Mouse (Mus musculus) embryonic facial prominence, embryonic 15.5 days (tissue): ENCODE data around the gene Pcsk5. TPM values are rescaled to one million over a fixed set of nuclear protein-coding genes. Genes with fewer than 3 reads are reported as not detected.

Source experiments
- ATAC-seq: fragments of 200-750 bp; cut with Nextera tagmentation; 2 replicates; pipeline ENCODE4 v1.8.0; 2017; ENCODE audit warnings: low read depth, moderate TSS enrichment; ENCODE audit not compliant: insufficient number of reproducible peaks, low FRiP score, low TSS enrichment
- H3K27ac ChIP-seq: fragments of 300-500 bp; sonication (generic); replicated peaks from 2 replicates; pipeline ENCODE4 v1.5.1; 2015; ENCODE audit warnings: mild to moderate bottlenecking, inconsistent platforms
- H3K27me3 ChIP-seq: fragments of 300-500 bp; sonication (generic); 2 replicates; pipeline ENCODE4 v1.6.1; 2015; ENCODE audit warnings: inconsistent platforms
- H3K36me3 ChIP-seq: fragments of 300-500 bp; sonication (generic); 2 replicates; pipeline ENCODE4 v1.6.1; 2015; ENCODE audit warnings: mild to moderate bottlenecking, inconsistent platforms
- H3K4me1 ChIP-seq: fragments of 300-500 bp; sonication (generic); 2 replicates; pipeline ENCODE4 v1.6.1; 2015; ENCODE audit warnings: inconsistent platforms
- H3K4me2 ChIP-seq: fragments of 300-500 bp; sonication (generic); replicated peaks from 2 replicates; pipeline ENCODE4 v1.6.1; 2015; ENCODE audit warnings: mild to moderate bottlenecking, inconsistent platforms
- H3K4me3 ChIP-seq: fragments of 300-500 bp; sonication (generic); replicated peaks from 2 replicates; pipeline ENCODE4 v1.5.1; 2015; ENCODE audit warnings: mild to moderate bottlenecking, inconsistent platforms
- H3K9ac ChIP-seq: fragments of 300-500 bp; sonication (generic); 2 replicates; pipeline ENCODE4 v1.6.1; 2015; ENCODE audit warnings: inconsistent platforms
- H3K9me3 ChIP-seq: fragments of 300-500 bp; sonication (generic); replicated peaks from 2 replicates; pipeline ENCODE4 v1.6.1; 2016; ENCODE audit warnings: inconsistent platforms
- WGBS: fragments of 180-500 bp; shearing (Covaris S2); methylation state at CpG from one replicate; pipeline ENCODE4 v1.1.7; 2015; 5-methylcytosine and 5-hydroxymethylcytosine counted together
- polyA plus RNA-seq: library from polyadenylated mRNA; unstranded; fragments of >200 nt; fragmentation: Nextera tagmentation; extraction: Ambion mirVana; gene quantifications from 2 replicates; pipeline ENCODE4 v1.2.1, GENCODE M21; 2015

Pcsk5 gene
- polyA plus RNA-seq, 1 experiment from 2014 or later = 24.0 TPM

DNA sequence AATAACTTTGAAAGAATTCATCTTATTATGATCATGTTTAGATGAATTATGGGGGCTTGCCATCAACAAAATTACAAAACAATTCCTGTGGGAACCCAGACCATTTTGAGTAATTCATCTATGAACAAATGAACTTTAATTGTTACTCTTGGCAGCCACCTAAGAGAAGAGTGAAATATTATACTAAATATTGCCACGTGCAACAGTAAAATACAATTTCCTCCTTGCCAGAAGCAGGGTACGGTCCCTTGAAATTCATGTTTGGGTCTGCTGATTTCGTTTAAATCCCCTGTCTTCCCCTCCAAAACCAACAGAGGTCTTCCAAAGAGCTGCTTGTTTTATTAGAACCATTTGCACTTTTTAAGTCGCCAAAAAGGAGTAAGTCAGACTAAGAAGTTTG lies 221.8 kb downstream of the Pcsk5 start:
- H3K4me1 ChIP-seq = no peaks in the 10 kb centered on the region
- WGBS = 39% methylated on average over 4 of the region's 4 CpGs
- no peak overlapping the region for H3K9ac ChIP-seq
- H3K27ac ChIP-seq = no peak overlapping the region
- H3K4me3 ChIP-seq = no peak overlapping the region
- H3K27me3 ChIP-seq = no peaks in the 10 kb centered on the region
- H3K36me3 ChIP-seq = no peaks in the 10 kb centered on the region
- no peak for ATAC-seq
- no peaks in the 10 kb centered on the region for H3K9me3 ChIP-seq
- H3K4me2 ChIP-seq = no peak overlapping the region

DNA sequence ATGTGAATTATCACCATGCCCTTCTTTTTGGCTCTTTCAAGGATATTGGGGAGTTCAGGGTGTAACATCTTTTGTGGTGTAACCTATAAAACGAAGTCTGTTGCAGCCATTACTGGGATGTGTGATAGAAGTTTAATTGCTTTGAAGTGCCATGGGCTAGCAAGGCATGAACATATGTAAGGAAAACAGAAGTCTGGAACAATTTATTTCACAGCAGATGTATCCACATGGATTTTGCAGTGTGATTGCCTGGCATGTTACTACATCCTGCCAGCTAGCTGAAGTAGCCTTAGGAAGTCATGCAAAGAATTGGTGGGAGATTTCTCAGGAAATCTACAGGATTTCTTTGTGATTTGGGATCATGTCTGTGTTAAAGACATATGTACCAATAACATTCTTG lies 230.9 kb downstream of the Pcsk5 start:
- H3K27me3 ChIP-seq = no peaks in the 10 kb centered on the region
- ATAC-seq = no peak
- WGBS = 59% methylated on average over 1 of the region's 1 CpGs
- no peak overlapping the region for H3K9ac ChIP-seq
- no peaks in the 10 kb centered on the region for H3K9me3 ChIP-seq
- no peak overlapping the region for H3K4me3 ChIP-seq
- no peaks in the 10 kb centered on the region for H3K36me3 ChIP-seq
- H3K4me1 ChIP-seq = 0 out of 2 replicates have a peak, but pooled peaks cover 3% of the 10 kb centered on the region
- 0 out of 2 replicates have a peak overlapping the region, but pooled peaks have one; percentile 51 for H3K27ac ChIP-seq
- no peak overlapping the region for H3K4me2 ChIP-seq

- WGBS = 51% methylated on average over 2 of the region's 2 CpGs
- Histone ChIP-seq H3K9ac (no peak overlapping the region), H3K27ac (0 out of 2 replicates have a peak overlapping the region, but pooled peaks have one; percentile 51), H3K4me3 (no peak overlapping the region), H3K4me2 (no peak overlapping the region), H3K9me3 (no peaks in the 10 kb centered on the region), H3K36me3 (no peaks in the 10 kb centered on the region), H3K4me1 (0 out of 2 replicates have a peak, but pooled peaks cover 3% of the 10 kb centered on the region), H3K27me3 (no peaks in the 10 kb centered on the region)
- ATAC-seq = peak; percentile 60; the same call in 1 of the 2 replicates
Measured at GRCm38 (mm10) chr19:17606093-17606492, 231.3 kb downstream of the Pcsk5 start.

GRCm38 (mm10) chr19:17603322-17603721 lies 234.1 kb downstream of the Pcsk5 start:
- Histone ChIP-seq H3K4me3 (no peak overlapping the region), H3K36me3 (no peaks in the 10 kb centered on the region), H3K9me3 (no peaks in the 10 kb centered on the region), H3K9ac (no peak overlapping the region), H3K27ac (no peak overlapping the region), H3K4me1 (0 out of 2 replicates have a peak, but pooled peaks cover 3% of the 10 kb centered on the region), H3K4me2 (no peak overlapping the region), H3K27me3 (no peaks in the 10 kb centered on the region)
- WGBS = 56% methylated on average over 3 of the region's 3 CpGs
- ATAC-seq = no peak

DNA sequence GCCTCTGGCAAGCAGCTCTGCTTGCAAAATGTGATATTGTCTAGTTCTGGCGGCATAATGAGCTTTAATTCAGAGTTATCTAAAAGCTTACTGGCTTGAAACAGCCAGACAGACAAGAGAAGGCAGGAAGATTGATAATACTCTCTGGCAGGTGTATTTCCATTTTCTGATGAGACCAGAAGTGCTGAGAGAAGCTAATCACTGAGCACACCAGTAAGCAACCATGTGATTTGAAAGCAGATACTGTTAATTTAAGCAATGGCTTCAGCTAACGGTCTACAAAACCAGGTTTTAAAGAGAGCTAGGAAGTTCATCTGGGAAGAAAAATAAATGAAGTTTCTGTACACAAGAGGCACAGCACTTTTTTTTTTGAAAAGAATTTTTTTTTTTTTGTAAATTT lies 237.1 kb downstream of the Pcsk5 start:
- no peak for ATAC-seq
- Histone ChIP-seq H3K27me3 (no peaks in the 10 kb centered on the region), H3K4me2 (no peak overlapping the region), H3K9ac (no peak overlapping the region), H3K9me3 (no peaks in the 10 kb centered on the region), H3K27ac (no peak overlapping the region), H3K4me3 (no peak overlapping the region), H3K4me1 (no peaks in the 10 kb centered on the region), H3K36me3 (no peaks in the 10 kb centered on the region)
- 71% methylated on average over 2 of the region's 2 CpGs for WGBS

- Histone ChIP-seq H3K9ac (no peak overlapping the region), H3K27ac (no peak overlapping the region), H3K4me3 (no peak overlapping the region), H3K9me3 (no peaks in the 10 kb centered on the region), H3K4me1 (peaks cover 25% of the 10 kb centered on the region), H3K36me3 (no peaks in the 10 kb centered on the region), H3K27me3 (no peaks in the 10 kb centered on the region), H3K4me2 (no peak overlapping the region)
- WGBS = 16% methylated on average over 1 of the region's 1 CpGs
- ATAC-seq = no peak
Measured at GRCm38 (mm10) chr19:17592790-17593189, 244.6 kb downstream of the Pcsk5 start.

GRCm38 (mm10) chr19:17591335-17591734 lies 246.1 kb downstream of the Pcsk5 start:
- H3K4me1 ChIP-seq = peaks cover 25% of the 10 kb centered on the region
- no peak overlapping the region for H3K4me3 ChIP-seq
- no peak overlapping the region for H3K4me2 ChIP-seq
- H3K27me3 ChIP-seq = no peaks in the 10 kb centered on the region
- H3K36me3 ChIP-seq = no peaks in the 10 kb centered on the region
- peak overlapping the region; percentile 48; the same call in 1 of the 2 replicates for H3K27ac ChIP-seq
- H3K9ac ChIP-seq = no peak overlapping the region
- 28% methylated on average over 8 of the region's 8 CpGs for WGBS
- no peaks in the 10 kb centered on the region for H3K9me3 ChIP-seq
- peak; percentile 67 for ATAC-seq

- ATAC-seq = peak; percentile 65; the same call in 1 of the 2 replicates
- Histone ChIP-seq H3K9me3 (no peaks in the 10 kb centered on the region), H3K9ac (no peak overlapping the region), H3K27ac (peak overlapping the region; percentile 29), H3K4me3 (no peak overlapping the region), H3K4me1 (peaks cover 25% of the 10 kb centered on the region), H3K4me2 (no peak overlapping the region), H3K27me3 (no peaks in the 10 kb centered on the region), H3K36me3 (no peaks in the 10 kb centered on the region)
- 45% methylated on average over 1 of the region's 1 CpGs for whole genome bisulfite sequencing
Measured at GRCm38 (mm10) chr19:17590314-17590713, 247.1 kb downstream of the Pcsk5 start.

DNA sequence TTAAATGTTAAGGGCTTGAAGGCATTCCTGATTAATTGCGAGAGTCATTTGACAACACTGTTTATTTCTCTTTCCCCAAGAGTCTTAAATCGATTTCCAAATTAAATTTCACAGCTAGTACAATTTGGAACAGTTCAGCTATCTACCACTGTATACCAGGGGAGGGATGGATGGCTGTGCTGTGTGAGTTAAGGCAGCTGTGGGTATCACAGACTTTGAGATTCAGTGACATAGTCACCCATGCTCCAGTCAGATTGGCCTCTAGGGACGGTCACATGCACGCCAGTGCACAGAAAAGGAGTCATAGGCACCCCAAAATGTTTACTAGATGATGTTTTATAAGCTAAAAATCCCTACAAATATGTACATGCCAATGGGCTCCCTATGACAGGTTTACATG lies 260.0 kb downstream of the Pcsk5 start:
- H3K9me3 ChIP-seq = no peaks in the 10 kb centered on the region
- H3K9ac ChIP-seq = no peak overlapping the region
- 71% methylated on average over 4 of the region's 4 CpGs for WGBS
- H3K27me3 ChIP-seq = no peaks in the 10 kb centered on the region
- H3K4me1 ChIP-seq = no peaks in the 10 kb centered on the region
- no peak overlapping the region for H3K4me3 ChIP-seq
- ATAC-seq = no peak
- peaks cover 3% of the 10 kb centered on the region; the same call in 1 of the 2 replicates for H3K36me3 ChIP-seq
- no peak overlapping the region for H3K27ac ChIP-seq
- H3K4me2 ChIP-seq = no peak overlapping the region

DNA sequence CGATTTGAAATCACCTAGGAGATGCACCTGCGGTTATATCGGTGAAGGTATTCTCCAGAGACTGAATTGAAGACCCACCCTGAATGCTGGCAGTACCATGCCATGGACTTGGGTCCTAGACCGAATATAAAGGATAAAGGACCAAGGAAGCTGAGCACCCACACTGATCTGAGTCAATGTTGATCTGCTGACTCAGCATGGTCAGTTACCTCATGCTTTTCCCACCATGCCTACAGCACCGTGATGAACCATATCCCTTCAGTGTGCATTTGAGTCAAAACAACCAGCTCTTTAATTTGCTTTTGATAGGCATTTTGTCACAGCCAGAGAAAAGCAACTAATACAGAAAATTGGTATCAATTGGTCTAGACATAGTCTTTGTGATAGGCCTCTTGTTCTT lies 262.9 kb downstream of the Pcsk5 start:
- Histone ChIP-seq H3K9ac (no peak overlapping the region), H3K4me1 (no peaks in the 10 kb centered on the region), H3K27ac (no peak overlapping the region), H3K9me3 (no peaks in the 10 kb centered on the region), H3K27me3 (no peaks in the 10 kb centered on the region), H3K4me2 (no peak overlapping the region), H3K4me3 (no peak overlapping the region), H3K36me3 (peaks cover 6% of the 10 kb centered on the region; the same call in 1 of the 2 replicates)
- ATAC-seq = no peak
- WGBS = 92% methylated on average over 5 of the region's 5 CpGs

- no peak for ATAC-seq
- Histone ChIP-seq H3K27ac (no peak overlapping the region), H3K9me3 (no peaks in the 10 kb centered on the region), H3K4me1 (no peaks in the 10 kb centered on the region), H3K36me3 (peaks cover 6% of the 10 kb centered on the region; the same call in 1 of the 2 replicates), H3K27me3 (no peaks in the 10 kb centered on the region), H3K4me2 (no peak overlapping the region), H3K4me3 (no peak overlapping the region), H3K9ac (no peak overlapping the region)
- WGBS = 87% methylated on average over 8 of the region's 8 CpGs
Measured at GRCm38 (mm10) chr19:17572315-17572714, 265.1 kb downstream of the Pcsk5 start.

GRCm38 (mm10) chr19:17570936-17571335 lies 266.5 kb downstream of the Pcsk5 start:
- no peak overlapping the region for H3K27ac ChIP-seq
- no peaks in the 10 kb centered on the region for H3K4me1 ChIP-seq
- no peak overlapping the region for H3K4me3 ChIP-seq
- no peak overlapping the region for H3K4me2 ChIP-seq
- no peak for ATAC-seq
- H3K9me3 ChIP-seq = no peaks in the 10 kb centered on the region
- WGBS = 84% methylated on average over 2 of the region's 2 CpGs
- H3K36me3 ChIP-seq = peaks cover 6% of the 10 kb centered on the region; the same call in 1 of the 2 replicates
- no peaks in the 10 kb centered on the region for H3K27me3 ChIP-seq
- no peak overlapping the region for H3K9ac ChIP-seq
